Mouse (Mus musculus): ENCODE measurements around the gene Gli3.

- TF ChIP-seq CTCF (IDR thresholded peaks at IDR 0.05; ENCODE audit: low read depth, low read length) (no peak), EP300 (IDR thresholded peaks at IDR 0.05; ENCODE audit: insufficient read depth, low read depth, low read length) (no peak), POLR2A (IDR thresholded peaks at IDR 0.05; ENCODE audit: insufficient read depth, low read length) (no peak)
Observed at GRCm38 (mm10) chr13:15704669-15705068, 241.6 kb downstream of the Gli3 start.
